Mouse (Mus musculus) gastrocnemius, postnatal 14 days (tissue): Measurements from ENCODE around the gene Lypd5. TPM values are rescaled to one million over a fixed set of nuclear protein-coding genes. Genes with fewer than 3 reads are reported as not detected.

Experiments used
- DNase-seq: peaks from one replicate; pipeline ENCODE4 v3.0.0; 2021; ENCODE audit warnings: mixed read lengths
- intact Hi-C: fragments of 180-260 bp; cut with DNase I; formaldehyde crosslinking; loops from one replicate; pipeline ENCODE4 v1.15.1; 2025; ENCODE audit warnings: low total_unique reads
- total RNA-seq, 2 experiments: library from RNA; stranded (reverse); gene quantifications; 2 replicates each; pipeline ENCODE4 v1.2.3; 2021

Lypd5 gene
- total RNA-seq, 2 experiments from 2014 or later: not detected

DNA sequence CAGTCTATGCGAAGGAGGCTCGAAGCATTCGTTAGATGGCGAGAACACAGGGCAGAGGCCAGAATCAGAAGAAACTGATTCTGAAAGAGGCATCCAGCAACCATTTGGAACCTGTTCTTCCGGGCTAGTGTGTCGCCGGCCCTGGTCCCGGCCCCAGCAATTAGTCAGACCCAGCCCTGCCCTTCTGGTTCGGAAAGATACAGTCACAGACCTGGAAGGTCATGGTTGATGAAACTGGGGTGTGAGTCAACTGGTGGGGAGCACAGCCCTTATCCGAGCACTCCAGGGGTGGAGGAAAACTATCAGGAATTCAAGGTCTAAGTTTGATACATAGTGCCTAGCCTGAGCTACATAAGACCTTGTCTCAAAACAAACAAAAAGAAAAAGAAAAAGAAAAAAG lies 7.1 kb downstream of the Lypd5 start:
- intact Hi-C loops: no loop called here
- DNase-seq: no peak

DNA sequence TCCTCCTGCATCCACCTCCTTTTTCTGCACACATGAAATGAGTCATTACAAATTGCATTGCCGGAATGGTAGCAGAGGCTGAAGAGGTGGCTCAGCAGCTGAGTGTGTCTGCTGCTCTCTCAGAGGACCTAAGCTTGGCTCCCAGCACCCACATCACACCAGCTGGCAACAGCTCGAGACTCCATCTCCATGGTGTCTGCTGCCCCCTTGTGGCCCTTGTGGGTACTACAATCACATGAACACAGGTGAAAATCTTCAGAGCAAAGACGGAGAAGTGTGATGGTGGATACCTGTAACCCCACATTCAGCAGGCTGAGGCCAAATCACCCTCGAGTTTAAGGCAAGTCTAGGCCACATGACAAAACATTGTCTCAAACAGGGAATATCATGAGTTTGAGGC lies 8.9 kb downstream of the Lypd5 start:
- intact Hi-C loops: no loop called here
- no peak for DNase-seq

DNA sequence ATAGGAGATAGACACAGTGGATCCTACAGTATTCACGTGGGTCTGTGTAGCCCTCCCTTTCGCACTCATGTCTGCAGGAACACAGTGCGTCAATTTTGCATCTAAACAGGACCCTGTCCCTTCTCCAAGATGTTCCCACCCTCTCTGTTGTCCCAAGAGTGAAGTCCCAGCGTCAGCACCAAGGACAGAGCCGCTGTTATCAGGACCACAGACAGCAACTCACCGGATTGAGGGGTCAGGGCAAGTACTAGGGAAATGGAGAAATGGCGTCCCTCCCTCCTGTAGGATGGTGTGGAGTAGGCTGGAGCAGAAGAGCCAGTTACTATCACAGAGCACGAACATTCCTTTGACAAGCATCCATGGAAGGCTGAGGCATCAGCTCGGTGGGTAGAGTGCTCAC lies 10.3 kb downstream of the Lypd5 start:
- intact Hi-C loops: no loop called here
- DNase-seq: no peak

DNA sequence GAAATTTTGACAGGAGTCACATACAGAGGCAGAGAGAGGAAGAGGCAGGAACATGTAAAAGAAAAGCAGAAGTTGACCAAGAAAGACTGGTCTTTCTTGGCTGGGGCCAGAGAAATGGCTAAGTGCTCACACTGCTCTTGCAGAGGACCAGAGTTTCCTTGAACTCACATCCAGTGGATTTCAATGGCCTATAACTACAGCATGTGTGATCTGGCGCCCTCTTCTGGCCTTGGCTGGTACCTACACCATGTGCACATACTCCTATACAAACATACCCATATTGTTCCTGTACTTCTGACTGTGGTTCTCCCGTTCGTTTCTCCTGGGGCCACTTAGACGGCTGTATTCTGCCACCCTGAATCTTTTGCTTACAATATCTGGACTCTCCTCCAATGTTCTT lies 12.0 kb downstream of the Lypd5 start:
- intact Hi-C loops: no loop called here
- DNase-seq: no peak

DNA sequence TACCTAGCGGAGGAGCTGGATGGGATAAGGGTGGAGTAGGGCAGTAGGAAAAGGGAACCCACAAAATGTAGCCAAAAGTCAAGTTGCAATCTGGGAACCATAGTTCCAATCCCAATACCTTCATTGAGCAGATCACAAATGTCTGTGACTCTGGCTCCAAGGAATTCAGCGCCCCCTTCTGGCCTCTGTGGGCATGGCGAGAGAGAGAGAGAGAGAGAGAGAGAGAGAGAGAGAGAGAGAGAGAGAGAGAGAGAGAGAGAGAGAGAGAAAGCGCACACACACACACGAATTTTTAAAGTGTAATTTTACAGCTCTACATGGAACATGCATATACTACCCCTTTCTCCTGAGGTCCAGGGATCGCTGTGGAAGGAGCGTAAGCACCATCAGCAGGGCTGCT lies 14.2 kb downstream of the Lypd5 start:
- no peak for DNase-seq
- intact Hi-C loops: no loop called here

DNA sequence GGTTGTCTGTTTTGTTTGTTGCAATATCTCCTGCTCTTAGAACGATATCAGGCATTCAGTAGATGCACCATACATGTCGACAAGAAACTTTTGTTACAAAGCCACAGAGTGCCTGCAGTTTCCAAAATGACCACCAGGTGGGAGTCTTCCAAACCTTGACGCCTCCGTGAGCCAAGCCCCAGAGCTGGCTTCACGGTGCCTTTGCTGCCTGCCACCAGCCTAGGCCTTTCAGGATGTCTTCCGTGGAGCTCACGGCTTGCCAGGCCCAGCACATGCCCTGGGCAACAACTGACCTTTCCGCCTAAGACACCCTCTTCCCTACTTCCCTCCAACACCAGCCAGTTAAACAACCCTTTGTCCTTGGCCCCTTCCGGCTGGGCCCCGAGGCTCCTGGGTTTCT lies 15.8 kb downstream of the Lypd5 start:
- DNase-seq: peak; percentile 78
- intact Hi-C loops: loop anchor here (2.0 to 5.0 kb wide), 2 partner anchors 20 to 42 kb away; no protein-coding TSS in a partner anchor

DNA sequence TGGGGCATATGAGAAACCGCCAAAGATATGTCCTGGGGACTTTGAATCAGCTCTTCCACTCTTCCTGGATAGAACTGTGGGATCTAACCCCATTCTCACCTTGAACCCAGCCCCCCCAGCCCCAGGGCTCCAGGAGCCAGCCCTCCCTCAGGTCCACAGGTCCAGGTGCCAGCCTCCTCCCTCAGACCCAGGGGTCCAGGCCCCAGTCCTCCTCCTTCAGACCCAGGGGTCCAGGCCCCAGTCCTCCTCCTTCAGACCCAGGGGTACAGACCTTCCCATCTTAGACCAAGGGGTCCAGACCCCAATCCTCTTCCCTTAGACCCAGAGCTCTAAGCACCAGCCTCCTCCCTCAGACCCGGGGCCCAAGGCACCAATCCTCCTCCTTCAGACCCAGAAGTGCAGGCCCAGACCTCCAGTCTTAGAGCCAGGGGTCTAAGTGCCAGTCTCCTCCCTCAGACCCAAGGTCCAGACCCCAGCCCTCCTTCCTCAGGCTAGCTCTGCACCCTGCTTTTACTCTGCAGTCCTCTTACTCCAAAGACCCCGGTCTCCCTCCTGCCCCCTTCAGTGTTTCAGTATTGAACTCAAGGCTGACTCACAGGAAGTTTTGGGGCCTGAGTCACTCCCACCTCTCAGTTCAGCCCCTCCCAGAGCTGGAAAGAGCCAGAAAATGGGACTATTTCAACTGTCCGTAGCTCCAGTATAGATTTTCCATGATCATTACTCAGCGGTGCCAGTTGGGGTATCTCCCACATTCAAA lies 16.4 kb downstream of the Lypd5 start:
- no peak for DNase-seq
- intact Hi-C loops: loop anchor here (2.0 to 5.0 kb wide), 2 partner anchors 19 to 42 kb away; no protein-coding TSS in a partner anchor

DNA sequence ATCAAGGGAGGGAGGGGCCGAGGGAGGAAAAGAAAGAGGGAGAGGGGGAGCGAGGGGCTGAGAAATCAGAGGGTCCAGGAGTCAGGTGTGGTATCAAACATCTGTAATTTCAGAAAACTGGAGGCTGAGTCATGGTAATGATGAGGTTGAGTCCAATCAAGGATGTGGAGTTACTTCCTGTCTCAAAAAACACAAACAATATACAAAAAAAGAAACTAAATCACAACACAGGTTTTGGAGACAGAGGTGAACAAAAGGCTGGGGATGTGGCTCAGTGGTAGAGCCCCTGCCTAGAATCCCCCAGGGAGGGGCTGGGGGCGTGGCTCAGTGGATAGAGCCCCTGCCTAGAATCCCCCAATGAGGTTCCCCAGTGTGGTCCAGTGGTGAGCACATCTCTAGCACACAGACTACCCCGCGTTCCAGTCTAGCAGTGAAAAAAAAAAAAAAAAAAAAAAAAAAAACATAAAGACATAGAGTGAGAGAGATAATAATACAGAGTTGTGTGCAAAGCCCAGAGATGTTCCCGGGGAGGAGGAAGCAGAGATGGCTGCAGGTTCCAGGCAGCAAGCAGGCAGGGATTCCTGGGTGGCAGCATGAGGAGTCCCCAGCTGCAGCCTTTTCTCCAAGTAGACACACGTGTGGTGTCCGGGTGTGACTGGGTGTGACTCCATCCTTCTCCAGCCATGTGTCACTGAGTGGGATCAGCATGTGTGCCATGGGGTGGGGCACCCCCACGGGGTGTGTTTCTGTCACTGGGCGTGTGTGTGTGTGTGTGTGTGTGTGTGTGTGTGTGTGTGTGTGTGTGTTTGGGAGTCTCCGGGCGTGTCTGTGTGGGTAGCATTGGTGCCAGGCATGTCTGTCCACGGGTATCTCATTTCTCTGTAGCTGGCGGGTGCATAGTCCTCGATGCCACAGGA lies 18.0 kb downstream of the Lypd5 start:
- intact Hi-C loops: loop anchor here (5.0 kb wide), 1 partner anchor 40 kb away; no protein-coding TSS in a partner anchor
- DNase-seq: no peak

DNA sequence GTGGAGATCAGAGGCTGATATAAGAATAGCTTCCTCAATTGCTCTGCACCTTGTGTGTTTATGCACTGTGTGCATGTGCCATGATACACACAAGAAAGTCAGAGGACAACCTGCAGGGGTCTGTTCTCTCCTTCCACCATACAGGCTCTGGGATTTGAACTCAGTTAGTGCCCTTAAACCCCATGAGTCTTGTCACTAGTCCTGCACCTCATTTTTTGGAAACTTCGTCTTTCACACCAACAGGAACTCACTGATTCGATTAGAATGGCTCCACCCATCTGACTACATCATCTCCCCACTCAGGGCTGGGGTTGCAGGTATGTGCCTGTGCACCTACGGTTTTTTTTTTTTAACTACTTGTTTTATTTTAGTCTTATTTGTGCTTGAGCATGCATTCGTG lies 19.2 kb downstream of the Lypd5 start:
- intact Hi-C loops: loop anchor here (5.0 kb wide), 1 partner anchor 39 kb away; no protein-coding TSS in a partner anchor
- DNase-seq: no peak

DNA sequence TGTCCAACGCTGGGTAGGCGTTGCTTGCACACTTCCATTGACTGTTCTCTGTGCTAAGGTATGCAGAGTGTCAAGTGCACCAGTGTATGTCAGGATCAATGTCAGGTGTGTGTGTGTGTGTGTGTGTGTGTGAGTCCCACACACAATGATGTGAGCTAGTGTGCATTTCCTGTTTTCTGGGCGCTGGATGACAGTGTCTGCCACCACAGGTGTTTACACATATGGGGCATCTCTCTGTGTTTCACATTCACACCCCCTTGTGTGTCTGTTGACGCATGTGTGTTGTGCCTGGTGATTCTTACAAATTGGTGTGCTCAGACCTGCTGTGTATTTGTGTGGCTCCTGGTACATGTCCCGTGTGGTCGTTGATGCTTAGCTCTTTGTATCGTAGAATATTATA lies 19.9 kb downstream of the Lypd5 start:
- DNase-seq: no peak
- intact Hi-C loops: loop anchor here (5.0 kb wide), 1 partner anchor 38 kb away; no protein-coding TSS in a partner anchor

DNA sequence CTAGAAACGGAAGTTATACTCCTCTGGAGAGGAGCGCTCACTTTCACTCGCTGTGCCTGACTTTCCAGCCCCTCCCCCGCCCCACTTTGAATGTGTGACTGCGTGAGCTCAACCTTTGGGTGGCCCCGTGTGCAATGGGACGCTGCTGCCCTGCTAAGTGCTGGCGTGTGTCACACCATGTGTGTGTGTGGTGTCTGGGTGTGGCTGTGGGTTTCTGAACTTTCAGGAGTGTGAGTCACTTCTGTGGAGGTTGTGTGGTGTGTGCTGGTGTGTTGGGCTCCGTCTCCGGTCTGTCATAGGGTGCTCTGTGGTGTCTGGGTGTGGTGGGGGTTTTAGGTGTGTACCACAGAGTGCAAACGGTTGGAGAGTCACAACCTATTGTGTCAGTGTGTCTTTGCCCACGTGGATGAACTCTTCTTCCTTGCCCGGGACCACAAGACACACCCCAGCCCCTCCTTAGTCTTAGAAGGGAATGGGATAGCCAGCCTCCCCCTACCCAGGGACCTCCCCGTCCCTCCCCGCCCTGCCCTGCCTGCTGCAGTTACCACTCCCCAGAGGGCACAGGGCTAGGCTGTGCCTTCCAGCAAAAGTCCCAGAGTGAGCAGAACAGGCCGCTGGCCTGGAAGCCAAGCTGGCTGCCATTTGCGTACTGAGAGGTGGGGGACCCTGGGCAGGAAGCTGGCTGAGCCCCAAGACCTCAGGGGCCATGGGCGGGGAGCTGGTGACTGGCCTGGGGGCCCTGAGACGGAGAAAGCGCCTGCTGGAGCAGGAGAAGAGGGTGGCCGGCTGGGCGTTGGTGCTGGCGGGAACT lies 20.9 kb downstream of the Lypd5 start, which contains the start of gene Kcnn4:
TSS of gene Kcnn4 (plus strand) at position 533 of the 811 bp plus-strand sequence.
- intact Hi-C loops: loop anchor here (5.0 kb wide), 1 partner anchor 37 kb away; no protein-coding TSS in a partner anchor
- DNase-seq: no peak

DNA sequence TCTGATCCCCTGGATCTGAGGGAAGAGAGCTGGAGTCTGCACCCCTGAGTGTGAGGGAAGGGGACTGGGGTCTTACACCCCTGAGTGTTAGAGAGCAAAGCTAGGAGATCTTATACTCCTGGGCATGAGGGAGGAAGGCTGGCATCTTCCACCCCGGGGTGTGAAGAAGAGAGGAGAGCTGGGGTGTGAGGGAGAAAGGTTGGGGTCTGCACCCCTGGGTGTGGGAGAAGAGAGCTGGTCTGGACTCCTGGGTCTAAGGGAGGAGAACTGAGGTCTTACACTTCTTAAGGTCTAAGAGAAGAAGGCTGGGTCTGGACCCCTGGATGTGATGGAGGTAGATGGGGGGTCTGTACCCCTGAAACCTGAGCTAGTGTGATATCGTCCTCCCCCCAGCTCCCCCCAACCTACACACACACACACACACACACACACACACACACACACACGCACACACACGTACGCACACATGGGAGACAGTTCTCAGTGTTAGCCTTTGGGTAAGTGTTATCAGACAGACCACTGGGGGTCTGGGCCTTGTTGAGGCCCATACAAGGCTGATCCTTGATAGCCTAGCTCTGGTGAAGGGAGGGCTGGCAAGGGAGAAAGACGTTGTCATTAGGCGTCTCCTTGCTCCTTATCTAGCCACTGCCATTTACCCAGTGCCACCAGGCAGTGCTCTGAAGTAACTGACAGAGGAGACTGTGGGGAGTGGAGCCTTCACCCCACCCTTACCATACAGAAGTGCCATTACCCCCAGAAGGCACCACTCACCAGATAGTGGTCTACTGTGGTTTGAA lies 22.2 kb downstream of the Lypd5 start:
- intact Hi-C loops: no loop called here
- DNase-seq: no peak

DNA sequence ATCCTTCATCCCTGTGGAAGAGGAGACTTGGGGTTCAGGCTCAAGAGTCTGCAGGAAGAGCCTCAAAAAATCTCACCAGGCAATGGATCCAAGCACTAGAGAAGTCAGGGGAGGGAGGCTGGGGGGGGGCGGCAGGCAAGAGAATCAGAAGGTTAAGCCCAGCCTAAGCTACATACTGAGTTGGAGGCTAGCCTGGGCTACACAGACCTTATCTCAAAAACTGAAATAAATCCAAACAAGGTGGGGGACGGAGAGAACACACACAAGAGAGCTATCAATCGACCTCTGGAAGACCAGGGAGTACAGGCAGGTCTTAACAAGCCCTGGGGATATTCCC lies 22.8 kb downstream of the Lypd5 start:
- DNase-seq: no peak
- intact Hi-C loops: no loop called here

DNA sequence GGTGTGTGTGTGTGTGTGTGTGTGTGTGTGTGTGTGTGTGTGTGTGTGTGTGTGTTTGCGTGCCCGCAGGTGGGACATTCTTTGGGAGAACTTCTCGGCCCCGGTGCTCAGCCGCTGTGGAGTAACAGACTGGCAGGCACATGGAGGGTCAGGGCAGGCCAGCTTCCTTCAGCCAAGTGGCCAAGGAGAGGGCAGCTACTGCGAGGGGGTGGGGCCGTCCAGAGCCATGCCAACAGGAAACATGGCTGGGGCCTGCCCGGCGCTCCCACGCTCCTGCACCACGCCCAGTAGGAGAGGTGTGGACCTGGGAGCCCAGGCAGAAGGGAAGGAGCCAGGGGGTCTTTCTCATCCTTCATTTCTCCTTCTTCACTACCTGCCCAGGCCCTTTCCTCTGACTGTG lies 23.3 kb downstream of the Lypd5 start:
- intact Hi-C loops: no loop called here
- DNase-seq: no peak

DNA sequence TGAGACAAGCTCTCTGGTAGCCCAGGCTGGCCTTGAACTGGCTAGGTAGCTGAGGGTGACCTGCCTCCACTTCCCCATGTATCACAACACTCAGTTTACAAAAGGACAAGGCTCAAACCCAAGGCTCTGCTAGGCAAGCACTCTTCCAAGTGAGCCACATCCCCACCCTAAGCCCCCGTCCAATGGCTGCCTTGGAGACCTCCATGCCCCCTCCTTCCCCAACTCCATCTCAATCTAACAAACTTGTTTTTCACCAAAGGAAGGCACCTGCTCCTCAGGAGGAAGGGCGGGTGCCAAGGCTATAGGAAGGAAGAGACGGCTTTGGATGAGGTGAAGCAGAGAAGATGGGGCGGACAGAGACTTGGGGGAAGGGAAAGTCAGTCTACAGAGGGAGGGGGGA lies 23.8 kb downstream of the Lypd5 start:
- DNase-seq: no peak
- intact Hi-C loops: no loop called here

DNA sequence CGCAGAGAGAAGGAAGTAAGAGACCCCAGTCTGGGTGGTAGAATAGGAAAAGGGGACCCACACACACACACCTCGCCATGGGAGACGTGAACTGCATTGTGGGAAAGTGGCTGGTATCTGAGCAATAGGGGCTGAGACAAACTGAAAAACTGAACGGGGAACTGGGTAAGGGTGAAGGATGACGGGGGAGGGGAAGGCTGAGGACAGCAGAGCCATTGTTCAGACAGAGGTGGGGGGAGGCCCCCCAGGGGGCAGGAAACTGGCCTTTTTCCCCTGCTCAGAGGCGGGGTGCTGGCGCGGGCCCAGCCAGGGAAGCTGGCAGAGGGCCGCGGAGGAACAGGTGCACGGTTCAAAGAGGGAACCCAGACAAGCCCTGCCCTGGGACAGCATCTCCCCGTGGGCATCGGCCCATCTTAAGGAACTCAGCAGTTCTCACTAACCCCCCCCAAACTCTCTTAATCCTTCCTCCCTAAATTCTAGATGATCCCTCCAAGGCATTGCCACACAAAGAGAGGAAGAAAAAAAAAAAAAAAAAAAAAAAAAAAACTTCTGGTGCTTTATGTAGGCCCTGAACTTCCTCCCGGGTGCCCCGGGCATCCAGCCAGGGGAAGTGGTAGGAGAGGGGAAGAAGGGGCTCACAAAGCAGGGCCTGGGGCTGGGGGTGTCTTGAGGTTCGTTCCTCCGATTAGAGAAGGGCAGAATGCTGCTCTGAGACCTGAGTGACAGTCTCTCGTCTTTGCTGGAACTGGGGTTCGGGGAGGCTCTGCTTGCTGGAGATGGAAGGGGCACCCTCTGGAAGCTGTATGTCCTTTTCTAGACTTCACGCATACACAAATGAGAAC lies 24.8 kb downstream of the Lypd5 start:
- DNase-seq: peak; percentile 46
- intact Hi-C loops: no loop called here

DNA sequence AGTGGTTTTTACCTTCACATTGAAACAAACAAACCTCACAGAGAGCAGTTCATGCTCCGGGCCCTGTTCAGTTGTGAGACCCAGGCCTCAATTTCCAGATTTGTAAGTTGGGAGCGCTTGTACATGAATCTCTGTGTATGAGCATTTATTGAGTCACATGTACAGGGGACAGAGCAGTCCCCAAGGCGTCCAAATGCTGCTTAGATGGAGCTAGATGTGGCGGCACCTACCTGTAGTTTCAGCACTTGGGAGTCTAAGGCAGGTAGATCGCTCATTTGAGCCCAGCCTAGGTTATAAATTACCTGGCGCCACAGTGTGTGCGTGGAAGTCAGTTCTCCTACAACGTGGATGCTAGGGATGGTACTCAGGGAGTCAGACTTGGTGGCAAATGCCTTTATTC lies 27.5 kb downstream of the Lypd5 start:
- intact Hi-C loops: no loop called here
- DNase-seq: no peak
